Mouse (Mus musculus) hindbrain, embryonic 16.5 days (tissue): ENCODE measurements around the gene Gm20604. TPM values are rescaled to one million over a fixed set of nuclear protein-coding genes. Genes with fewer than 3 reads are reported as not detected.

ENCODE experiments used
- ATAC-seq: fragments of 200-750 bp; cut with Nextera tagmentation; 2 replicates; pipeline ENCODE4 v1.8.0; 2017; ENCODE audit warnings: moderate TSS enrichment, moderate library complexity
- H3K27ac ChIP-seq: fragments of 300-500 bp; sonication (generic); 2 replicates; pipeline ENCODE4 v1.5.1; 2014; ENCODE audit warnings: low read depth, mild to moderate bottlenecking, control low read depth, low read length, moderate library complexity
- H3K27me3 ChIP-seq: fragments of 300-500 bp; sonication (generic); replicated peaks from 2 replicates; pipeline ENCODE4 v1.6.1; 2014; ENCODE audit warnings: low read length; ENCODE audit not compliant: control insufficient read depth, insufficient read depth
- H3K36me3 ChIP-seq: fragments of 300-500 bp; sonication (generic); 2 replicates; pipeline ENCODE4 v1.6.1; 2014; ENCODE audit warnings: mild to moderate bottlenecking, low read length, moderate library complexity, mixed read lengths; ENCODE audit not compliant: control insufficient read depth, insufficient read depth
- H3K4me1 ChIP-seq: fragments of 300-500 bp; sonication (generic); 2 replicates; pipeline ENCODE4 v1.6.1; 2014; ENCODE audit warnings: low read depth, low read length; ENCODE audit not compliant: control insufficient read depth, insufficient read depth
- H3K4me2 ChIP-seq: fragments of 300-500 bp; sonication (generic); 2 replicates; pipeline ENCODE4 v1.6.1; 2014; ENCODE audit warnings: mild to moderate bottlenecking, low read length, control low read depth, moderate library complexity
- H3K4me3 ChIP-seq: fragments of 300-500 bp; sonication (generic); 2 replicates; pipeline ENCODE4 v1.5.1; 2014; ENCODE audit warnings: mild to moderate bottlenecking, low read length, control low read depth, moderate library complexity
- H3K9ac ChIP-seq: fragments of 300-500 bp; sonication (generic); 2 replicates; pipeline ENCODE4 v1.6.1; 2014; ENCODE audit warnings: low read depth, mild to moderate bottlenecking, control low read depth, low read length, moderate library complexity
- H3K9me3 ChIP-seq: fragments of 300-500 bp; sonication (generic); 2 replicates; pipeline ENCODE4 v1.6.1; 2014; ENCODE audit warnings: mild to moderate bottlenecking, low read length, moderate library complexity; ENCODE audit not compliant: control insufficient read depth
- WGBS: fragments of 180-500 bp; shearing (Covaris S2); extraction: QIAGEN DNeasy Blood & Tissue Kit; methylation state at CpG from one replicate; pipeline ENCODE4 v1.1.7; 2014; 5-methylcytosine and 5-hydroxymethylcytosine counted together
- polyA plus RNA-seq: library from polyadenylated mRNA; unstranded; fragments of >200 nt; fragmentation: Nextera tagmentation; extraction: Ambion mirVana; gene quantifications from 2 replicates; pipeline ENCODE4 v1.2.1, GENCODE M21; 2015

The Gm20604 gene
- polyA plus RNA-seq, 1 experiment from 2014 or later, result 48.8 TPM

DNA sequence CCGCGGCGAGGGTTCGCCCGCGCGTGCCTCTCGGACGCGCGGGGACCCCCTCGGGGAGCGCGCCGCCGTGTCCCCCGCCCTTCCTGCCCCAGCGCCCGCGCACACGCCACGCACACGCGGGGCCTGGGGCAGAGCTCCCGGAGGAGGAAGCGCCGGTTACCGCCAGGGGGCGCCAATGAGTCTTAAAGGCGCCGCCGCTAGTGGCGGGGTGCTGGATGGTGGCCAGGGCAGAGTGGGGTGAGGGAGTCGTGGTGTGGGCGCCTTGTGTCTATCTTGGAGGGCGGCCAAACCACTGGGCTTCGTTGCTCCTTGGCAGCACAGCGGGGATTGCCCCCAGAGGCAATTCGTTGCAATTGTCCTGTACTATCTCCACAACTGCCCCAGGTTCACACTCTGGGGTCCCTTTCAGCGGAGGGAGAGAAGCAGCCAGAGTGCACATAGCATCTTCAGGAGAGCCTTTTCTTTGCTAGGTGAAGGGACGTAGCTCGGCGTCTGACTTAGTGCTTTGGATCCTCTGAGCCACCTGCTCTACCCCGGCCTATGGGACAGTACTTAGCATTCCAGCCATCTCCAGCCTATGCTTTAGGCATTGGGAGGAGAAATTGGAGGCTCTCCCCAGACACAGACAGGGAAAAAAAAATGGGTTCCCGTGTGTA lies 53.1 kb downstream of the Gm20604 start:
- H3K9me3 ChIP-seq, result no peaks in the 10 kb centered on the region
- ATAC-seq, result peak; percentile 79
- WGBS, result 3% methylated on average over 26 of the region's 45 CpGs
- peak overlapping the region; percentile 85 for H3K4me3 ChIP-seq
- H3K27ac ChIP-seq, result peak overlapping the region; percentile 94
- peaks cover 26% of the 10 kb centered on the region for H3K4me1 ChIP-seq
- peak overlapping the region; percentile 91 for H3K9ac ChIP-seq
- H3K4me2 ChIP-seq, result peak overlapping the region; percentile 85
- H3K36me3 ChIP-seq, result no peaks in the 10 kb centered on the region
- H3K27me3 ChIP-seq, result no peaks in the 10 kb centered on the region; the same call in 1 of the 2 replicates

- peaks cover 28% of the 10 kb centered on the region for H3K4me1 ChIP-seq
- under 1% methylated on average over 64 of the region's 105 CpGs for WGBS
- H3K4me2 ChIP-seq, result peak within 1 kb of the TSS; percentile 85
- peak within 1 kb of the TSS; percentile 94 for H3K27ac ChIP-seq
- H3K4me3 ChIP-seq, result peak within 1 kb of the TSS; percentile 85
- peak within 1 kb of the TSS; percentile 91 for H3K9ac ChIP-seq
- no peaks in the 10 kb centered on the region; the same call in 1 of the 2 replicates for H3K27me3 ChIP-seq
- H3K9me3 ChIP-seq, result no peaks in the 10 kb centered on the region
- no peaks in the 10 kb centered on the region for H3K36me3 ChIP-seq
- ATAC-seq, result peak; percentile 85
Observed at GRCm38 (mm10) chr12:102704457-102705198, 53.8 kb downstream of the Gm20604 start, which contains the start of gene Itpk1. Itpk1 (minus strand) TSS chr12:102704930.

DNA sequence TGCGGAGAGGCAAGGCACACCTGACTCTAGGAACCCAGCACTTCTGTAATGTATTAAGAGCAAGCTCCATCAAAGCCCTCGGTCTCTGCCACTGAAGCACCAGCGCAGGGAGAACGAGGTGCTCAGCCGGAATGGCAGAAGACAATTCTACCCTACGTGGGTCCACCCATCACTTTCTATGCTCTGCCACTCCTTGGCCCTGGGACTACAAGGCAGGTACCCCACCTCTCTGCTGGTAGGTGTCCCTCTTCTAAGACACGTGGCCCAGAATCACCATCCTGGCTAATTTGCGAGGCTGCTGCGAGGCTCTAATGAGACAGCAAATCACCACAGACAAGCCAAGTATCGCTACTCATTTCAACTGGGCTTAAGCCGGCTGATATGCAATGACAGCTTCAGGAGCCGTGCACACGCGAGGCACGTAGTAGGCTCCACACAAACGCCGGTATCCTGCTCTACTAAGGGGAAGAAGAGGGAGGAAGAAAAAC lies 54.5 kb downstream of the Gm20604 start:
- H3K27me3 ChIP-seq, result no peaks in the 10 kb centered on the region; the same call in 1 of the 2 replicates
- peaks cover 29% of the 10 kb centered on the region for H3K4me1 ChIP-seq
- peak; percentile 12 for ATAC-seq
- no peaks in the 10 kb centered on the region for H3K36me3 ChIP-seq
- no peaks in the 10 kb centered on the region for H3K9me3 ChIP-seq
- peak overlapping the region; percentile 75 for H3K27ac ChIP-seq
- peak overlapping the region; percentile 85 for H3K4me2 ChIP-seq
- peak overlapping the region; percentile 85 for H3K4me3 ChIP-seq
- H3K9ac ChIP-seq, result peak overlapping the region; percentile 91
- 5% methylated on average over 17 of the region's 17 CpGs for WGBS

GRCm38 (mm10) chr12:102703441-102703840 lies 55.0 kb downstream of the Gm20604 start:
- peak overlapping the region; percentile 60; the same call in 1 of the 2 replicates for H3K27ac ChIP-seq
- peaks cover 33% of the 10 kb centered on the region for H3K4me1 ChIP-seq
- no peaks in the 10 kb centered on the region for H3K9me3 ChIP-seq
- ATAC-seq, result no peak; the same call in 1 of the 2 replicates
- no peaks in the 10 kb centered on the region; the same call in 1 of the 2 replicates for H3K27me3 ChIP-seq
- peak overlapping the region; percentile 85 for H3K4me2 ChIP-seq
- H3K36me3 ChIP-seq, result no peaks in the 10 kb centered on the region
- peak overlapping the region; percentile 91 for H3K9ac ChIP-seq
- peak overlapping the region; percentile 85 for H3K4me3 ChIP-seq
- 23% methylated on average over 6 of the region's 6 CpGs for WGBS

DNA sequence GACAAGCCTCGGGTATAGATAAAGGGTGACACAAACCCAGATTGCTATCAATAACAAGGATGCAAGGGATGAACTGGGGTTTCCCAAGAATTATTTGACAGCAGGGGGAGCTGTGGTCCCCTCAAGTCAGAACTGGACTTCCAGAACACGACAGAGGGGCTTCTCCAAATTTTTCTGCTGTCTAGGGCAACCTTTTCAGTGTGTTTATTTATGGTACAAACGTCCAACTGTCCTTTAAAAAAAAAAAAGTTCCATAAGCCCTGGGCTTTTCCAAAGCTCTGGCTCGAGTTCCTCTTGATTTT lies 55.4 kb downstream of the Gm20604 start:
- ATAC-seq, result no peak
- 3% methylated on average over 4 of the region's 4 CpGs for WGBS
- Histone ChIP-seq H3K27me3 (no peaks in the 10 kb centered on the region; the same call in 1 of the 2 replicates), H3K4me3 (peak overlapping the region; percentile 85), H3K9ac (peak overlapping the region; percentile 91), H3K4me1 (peaks cover 34% of the 10 kb centered on the region), H3K9me3 (no peaks in the 10 kb centered on the region), H3K4me2 (peak overlapping the region; percentile 85), H3K36me3 (no peaks in the 10 kb centered on the region), H3K27ac (peak overlapping the region; percentile 63)

- H3K4me3 ChIP-seq, result peak overlapping the region; percentile 85
- peaks cover 38% of the 10 kb centered on the region for H3K4me1 ChIP-seq
- H3K27me3 ChIP-seq, result no peaks in the 10 kb centered on the region; the same call in 1 of the 2 replicates
- no peaks in the 10 kb centered on the region for H3K36me3 ChIP-seq
- ATAC-seq, result no peak
- 7% methylated on average over 15 of the region's 15 CpGs for WGBS
- peak overlapping the region; percentile 85 for H3K4me2 ChIP-seq
- H3K9me3 ChIP-seq, result no peaks in the 10 kb centered on the region
- H3K9ac ChIP-seq, result peak overlapping the region; percentile 47
- H3K27ac ChIP-seq, result peak overlapping the region; percentile 63
Observed at GRCm38 (mm10) chr12:102702356-102703110, 55.9 kb downstream of the Gm20604 start.

GRCm38 (mm10) chr12:102701691-102702207 lies 56.7 kb downstream of the Gm20604 start:
- Histone ChIP-seq H3K9ac (peak overlapping the region; percentile 13; the same call in 1 of the 2 replicates), H3K9me3 (no peaks in the 10 kb centered on the region), H3K4me3 (no peak overlapping the region), H3K27ac (no peak overlapping the region), H3K4me2 (peak overlapping the region; percentile 85), H3K4me1 (peaks cover 43% of the 10 kb centered on the region), H3K36me3 (no peaks in the 10 kb centered on the region), H3K27me3 (no peaks in the 10 kb centered on the region)
- ATAC-seq, result no peak
- WGBS, result 91% methylated on average over 5 of the region's 5 CpGs

GRCm38 (mm10) chr12:102700453-102700852 lies 58.0 kb downstream of the Gm20604 start:
- WGBS, result 62% methylated on average over 12 of the region's 12 CpGs
- Histone ChIP-seq H3K4me1 (peaks cover 46% of the 10 kb centered on the region), H3K4me2 (no peak overlapping the region), H3K27ac (peak overlapping the region; percentile 13; the same call in 1 of the 2 replicates), H3K9me3 (no peaks in the 10 kb centered on the region), H3K36me3 (no peaks in the 10 kb centered on the region), H3K27me3 (no peaks in the 10 kb centered on the region), H3K9ac (no peak overlapping the region), H3K4me3 (no peak overlapping the region)
- ATAC-seq, result no peak
